Mouse (Mus musculus) fat pad, adult 2 months (tissue): ENCODE results near the gene Csf2rb2.
"Not testable (repeated sequence)": the region's sequence is repeated elsewhere in the genome, so short reads cannot be mapped to it uniquely, and the experiment has no call there.

Source experiments
- DNase-seq: peaks from one replicate; pipeline ENCODE4 v3.0.0-alpha.2; 2011; ENCODE audit warnings: low read depth, low spot score; ENCODE audit errors: extremely low read depth

Gene Csf2rb2

DNA sequence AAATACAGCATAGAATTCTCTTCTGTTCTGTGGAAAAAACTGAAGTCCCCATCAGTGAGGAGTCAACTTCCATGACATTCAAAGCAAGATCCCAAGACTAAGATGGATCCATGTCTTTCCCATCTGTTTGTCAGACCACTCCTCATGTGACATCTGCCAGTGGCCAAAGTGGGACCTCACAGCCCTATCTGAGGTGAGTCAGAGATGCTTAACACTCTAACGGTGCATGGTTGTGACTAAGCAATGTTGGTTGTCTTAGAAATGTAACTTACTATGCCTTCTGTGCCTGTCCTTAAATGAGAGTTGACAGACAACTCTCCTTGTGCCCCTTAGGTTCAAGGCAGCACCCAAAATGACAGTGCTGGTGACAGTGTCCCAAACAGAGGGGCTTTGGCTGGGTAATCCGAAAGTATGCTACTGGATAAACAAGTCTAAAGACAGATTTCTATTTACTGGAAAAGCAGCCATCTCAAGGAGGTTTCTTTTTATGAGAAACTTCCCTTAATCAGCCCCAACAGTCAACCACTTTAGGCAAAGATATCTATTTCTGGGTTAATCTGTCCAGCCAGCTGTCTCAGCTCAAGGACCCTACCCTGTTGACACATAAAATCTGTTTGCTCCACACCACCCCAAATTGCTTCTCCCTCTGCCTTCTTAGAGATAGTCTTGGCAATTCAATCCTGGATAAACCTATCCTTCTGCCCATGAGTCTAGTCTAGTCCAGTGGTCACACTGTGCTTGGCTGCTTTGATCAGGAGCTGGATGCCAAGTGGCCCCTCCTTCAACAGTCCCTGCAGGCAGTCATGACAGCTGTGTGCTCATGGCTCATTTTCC, 13.0 kb upstream of the Csf2rb2 start:
- DNase-seq: not testable (repeated sequence)

DNA sequence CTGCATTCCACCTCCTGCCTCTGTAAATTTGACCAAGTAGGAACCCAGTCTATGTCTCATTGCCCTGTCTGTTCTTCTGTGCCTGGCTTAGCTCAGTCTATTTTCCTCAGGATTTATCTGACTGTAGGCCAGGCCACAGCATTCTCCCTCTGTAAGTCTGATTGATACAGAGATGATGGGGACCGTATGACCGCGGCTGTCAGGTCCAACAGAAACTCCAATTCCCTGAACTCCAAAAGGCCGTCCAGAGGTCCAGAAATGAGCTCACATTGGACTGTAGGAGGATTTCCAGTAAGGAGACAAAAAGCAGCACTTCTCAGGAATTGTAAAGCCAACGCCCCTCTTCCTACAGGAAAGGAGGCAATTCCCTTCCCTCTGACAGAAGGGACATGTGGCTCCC, 8.1 kb upstream of the Csf2rb2 start:
- not testable (repeated sequence) for DNase-seq

DNA sequence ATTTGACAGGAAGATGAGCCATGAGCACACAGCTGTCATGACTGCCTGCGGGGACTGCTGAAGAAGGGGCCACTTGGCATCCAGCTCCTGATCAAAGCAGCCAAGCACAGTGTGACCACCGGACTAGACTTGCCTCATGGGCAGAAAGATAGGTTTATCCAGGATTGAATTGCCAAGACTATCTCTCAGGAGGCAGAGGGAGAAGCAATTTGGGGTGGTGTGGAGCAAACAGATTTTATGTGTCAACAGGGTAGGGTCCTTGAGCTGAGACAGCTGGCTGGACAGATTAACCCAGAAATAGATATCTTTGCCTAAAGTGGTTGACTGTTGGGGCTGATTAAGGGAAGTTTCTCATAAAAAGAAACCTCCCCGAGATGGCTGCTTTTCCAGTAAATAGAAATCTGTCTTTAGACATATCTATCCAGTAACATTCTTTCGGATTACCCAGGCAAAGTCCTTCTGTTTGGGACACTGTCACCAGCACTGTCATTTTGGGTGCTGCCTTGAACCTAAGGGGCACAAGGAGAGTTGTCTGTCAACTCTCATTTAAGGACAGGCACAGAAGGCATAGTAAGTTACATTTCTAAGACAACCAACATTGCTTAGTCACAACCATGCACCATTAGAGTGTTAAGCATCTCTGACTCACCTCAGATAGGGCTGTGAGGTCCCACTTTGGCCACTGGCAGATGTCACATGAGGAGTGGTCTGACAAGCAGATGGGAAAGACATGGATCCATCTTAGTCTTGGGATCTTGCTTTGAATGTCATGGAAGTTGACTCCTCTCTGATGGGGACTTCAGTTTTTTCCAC, 7.1 kb upstream of the Csf2rb2 start:
- not testable (repeated sequence) for DNase-seq

DNA sequence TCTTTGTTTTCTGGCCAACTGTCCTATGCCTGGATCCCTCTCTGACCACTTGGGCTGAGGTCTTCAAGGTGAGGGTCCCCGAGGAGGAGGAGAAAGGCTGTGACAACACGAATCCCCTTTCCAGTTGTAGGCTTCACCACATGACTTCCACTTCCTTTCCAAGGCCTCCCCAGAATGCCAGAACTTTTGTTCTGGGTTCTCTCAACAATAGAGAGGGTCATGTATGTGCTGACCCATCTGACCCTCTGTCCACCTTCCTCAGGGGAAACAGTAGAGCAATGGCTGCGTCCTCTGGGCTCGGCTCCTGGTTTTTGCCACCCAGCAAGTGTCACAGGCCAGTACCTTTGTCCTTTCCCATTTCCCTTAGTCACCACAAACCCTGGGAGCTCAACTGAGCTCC, 5.5 kb upstream of the Csf2rb2 start:
- no peak for DNase-seq

DNA sequence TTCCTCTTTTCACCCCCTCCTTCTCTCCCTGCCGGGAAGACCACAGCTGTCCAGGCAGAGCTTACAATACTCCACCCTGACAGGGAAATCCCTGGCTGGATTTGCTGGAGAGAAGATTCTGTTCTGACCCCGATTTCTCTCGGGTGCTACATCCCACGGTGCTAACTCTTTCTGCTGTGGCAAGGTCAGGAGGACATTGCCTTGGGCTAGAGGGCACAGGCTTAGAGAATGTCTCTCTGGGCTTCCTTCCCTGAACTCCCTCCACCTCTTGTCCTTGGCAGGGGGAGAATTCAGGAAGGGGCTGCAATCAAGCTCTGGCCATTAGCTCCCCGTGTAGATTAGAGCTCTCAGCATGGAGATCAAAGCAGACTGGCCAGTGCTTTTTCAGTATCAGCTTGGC, 4.3 kb upstream of the Csf2rb2 start:
- DNase-seq: no peak

DNA sequence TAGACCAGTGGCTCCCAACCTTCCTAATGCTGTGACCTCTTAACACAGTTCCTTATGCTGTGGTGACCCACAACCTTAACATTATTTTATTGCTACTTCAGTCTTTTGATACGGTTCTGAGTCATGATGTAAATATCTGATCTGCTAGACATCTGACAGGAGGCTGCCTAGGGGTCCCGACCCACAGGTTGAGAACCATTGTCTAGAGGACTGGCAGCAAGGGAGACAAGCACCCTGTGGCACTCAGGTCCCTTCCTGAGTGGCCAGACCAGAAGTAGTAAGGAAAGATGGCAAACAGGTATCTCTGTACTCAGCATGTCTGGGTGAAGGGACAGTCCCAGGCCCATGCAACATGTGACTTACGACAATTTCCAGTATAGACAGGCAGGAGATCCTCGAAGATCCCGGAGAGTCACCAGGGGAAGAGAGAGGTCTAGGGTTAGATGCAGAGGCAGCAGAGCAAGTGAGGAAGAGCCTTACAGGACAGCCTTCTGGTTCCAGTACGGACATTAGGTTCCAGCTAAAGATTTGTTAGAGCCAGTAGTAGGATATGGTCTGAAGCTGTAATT, 1.8 kb downstream of the Csf2rb2 start:
- no peak for DNase-seq

DNA sequence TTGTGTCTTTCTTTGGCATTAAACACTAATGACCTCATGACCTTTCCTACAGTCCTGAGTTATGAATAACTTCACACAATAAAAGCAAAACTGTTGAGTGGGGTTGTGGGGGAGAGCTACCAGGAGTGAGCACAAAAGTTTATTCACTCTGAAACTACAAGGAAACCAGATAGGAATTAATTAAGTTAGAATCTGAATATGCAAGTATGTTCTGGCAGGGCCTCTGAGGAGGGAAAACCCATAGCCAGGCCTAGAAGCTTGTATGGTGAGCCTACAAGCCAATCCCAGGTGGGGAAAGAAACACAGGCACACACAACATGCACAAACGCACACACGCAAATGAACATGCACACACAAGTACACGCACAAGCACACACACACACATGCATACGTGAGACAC, 2.8 kb downstream of the Csf2rb2 start:
- DNase-seq: no peak

DNA sequence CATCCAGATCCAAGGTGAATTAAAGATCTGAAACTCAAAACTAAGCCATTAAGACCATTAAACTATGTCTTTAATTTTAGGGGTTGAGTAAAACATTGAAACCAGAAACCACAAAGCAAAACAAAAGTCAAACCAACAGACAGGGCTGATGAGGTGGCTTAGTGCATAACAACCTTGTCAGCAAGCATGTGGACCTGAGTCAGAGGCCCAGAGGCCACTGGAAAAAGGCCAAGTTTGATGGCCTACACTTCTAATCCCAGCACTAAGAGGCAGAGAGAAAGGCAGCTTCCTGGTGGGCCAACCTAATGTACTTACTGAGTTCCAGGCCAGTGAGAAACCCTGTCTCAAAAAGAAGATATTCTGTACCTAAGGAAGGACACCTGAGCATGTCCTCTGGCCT, 4.7 kb downstream of the Csf2rb2 start:
- peak; percentile 2 for DNase-seq

DNA sequence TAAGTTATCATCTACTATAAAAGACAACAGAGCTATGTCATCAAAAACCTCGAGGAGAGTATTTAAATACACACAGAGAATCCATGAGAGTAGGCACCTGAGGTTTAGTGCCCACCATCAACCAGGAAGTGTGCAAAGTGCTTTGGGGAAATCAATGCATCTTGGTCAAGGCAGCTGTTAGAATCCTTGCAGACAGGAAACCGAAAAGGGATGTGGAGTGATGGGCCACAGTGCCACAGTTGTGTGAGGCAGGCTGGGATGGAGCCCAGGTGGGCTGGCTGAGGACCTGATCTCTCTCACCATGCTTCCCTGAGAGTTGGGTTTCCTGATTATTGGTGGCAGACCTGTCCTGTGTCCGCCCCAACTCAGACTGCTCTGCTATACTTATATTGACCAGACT, 5.9 kb downstream of the Csf2rb2 start:
- no peak for DNase-seq

DNA sequence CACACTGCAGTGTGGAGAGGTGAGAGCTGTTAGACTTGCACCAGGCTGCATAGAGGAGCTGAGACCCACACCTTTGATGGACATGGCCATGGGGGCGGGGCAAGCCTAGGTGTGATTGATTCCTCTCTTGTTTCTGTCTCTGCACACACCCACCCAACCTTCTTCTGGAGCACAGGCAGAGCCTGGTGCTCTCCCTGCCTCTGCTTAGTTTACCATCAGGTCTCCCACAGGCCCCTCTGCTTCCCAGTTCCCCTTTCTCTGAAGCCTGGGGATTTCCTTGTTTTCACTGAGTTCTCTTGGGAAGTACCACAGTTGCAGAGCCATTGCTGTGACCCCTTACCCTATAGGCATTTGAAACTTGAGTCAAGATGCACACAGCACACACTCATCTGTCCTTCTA, 7.0 kb downstream of the Csf2rb2 start:
- no peak for DNase-seq

DNA sequence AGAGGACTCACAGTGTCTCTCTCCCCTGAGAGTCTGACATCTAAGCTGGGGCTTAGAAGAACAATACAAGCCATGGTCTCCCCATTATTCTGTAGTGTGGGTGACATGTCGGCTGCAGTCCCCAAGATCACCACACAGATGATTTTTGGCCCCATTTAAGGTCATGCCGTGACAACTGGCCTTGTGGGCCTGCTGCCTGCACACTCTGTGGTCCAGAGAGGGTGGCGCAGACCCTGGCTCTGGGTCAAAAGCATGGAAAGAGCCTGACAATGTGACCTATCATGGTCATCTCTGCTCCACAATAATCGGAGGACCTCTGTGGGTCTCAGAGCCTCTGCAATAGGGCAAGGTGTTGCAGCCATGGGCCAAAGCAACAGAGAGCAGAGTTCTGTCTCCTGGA, 11.8 kb downstream of the Csf2rb2 start:
- DNase-seq: no peak

DNA sequence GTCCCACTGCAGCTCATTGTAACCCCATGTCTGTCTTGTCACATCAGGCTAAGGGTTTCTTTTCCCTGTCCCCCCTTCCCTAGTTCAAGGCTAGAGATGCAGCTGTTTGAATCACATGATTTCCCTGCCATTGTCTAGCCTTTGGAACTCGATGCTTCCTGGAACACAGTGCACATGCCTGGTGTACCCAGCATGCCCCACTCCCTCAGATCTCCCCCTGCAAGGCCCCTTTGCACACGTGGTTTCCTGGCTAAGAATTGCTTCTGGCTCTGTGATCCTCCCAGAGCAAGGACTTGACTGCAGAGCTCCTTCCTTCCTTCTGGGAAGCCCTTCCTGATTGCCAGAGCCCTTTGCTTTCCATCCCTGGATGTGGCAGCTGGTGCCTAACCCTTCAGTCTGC, 12.3 kb downstream of the Csf2rb2 start:
- DNase-seq: not testable (repeated sequence)

DNA sequence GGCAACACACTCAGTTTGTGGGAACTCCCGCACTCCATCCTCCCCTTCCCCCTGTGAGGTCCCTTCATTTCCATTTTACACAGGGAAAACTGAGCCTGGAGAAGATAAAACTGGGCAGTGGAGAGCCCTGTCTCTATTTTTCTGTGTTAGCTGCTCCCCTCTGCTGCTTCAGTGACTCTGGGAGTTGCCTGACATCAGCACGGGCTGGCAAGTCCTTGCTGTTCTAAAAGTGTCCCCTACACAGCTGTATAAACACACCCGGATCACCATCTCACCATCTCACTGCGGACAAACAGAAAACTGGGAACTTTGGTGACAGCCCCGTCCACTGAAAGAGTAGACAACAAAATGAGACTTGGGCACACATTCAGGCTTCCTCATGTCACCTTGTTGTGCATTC, 15.7 kb downstream of the Csf2rb2 start:
- not testable (repeated sequence) for DNase-seq

DNA sequence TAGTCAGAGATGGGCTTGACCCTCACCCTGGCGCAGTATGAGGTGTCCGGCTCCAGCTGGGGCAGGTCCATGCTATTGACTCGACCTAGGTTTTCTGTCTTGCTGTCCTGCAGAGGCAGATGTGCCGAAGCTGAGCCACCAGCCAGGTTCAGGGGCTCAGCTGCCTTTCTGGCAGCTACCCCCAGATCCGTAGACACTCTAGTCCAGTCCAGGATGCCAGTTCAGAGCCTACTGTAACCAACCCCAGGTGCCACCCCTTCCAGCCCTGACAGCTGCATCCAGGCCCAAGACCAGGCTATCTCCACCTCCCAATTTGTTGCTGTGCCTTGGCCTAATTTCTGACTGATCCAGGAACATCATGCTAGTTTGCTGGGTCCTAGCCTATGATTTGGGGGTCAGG, 17.6 kb downstream of the Csf2rb2 start:
- DNase-seq: no peak

DNA sequence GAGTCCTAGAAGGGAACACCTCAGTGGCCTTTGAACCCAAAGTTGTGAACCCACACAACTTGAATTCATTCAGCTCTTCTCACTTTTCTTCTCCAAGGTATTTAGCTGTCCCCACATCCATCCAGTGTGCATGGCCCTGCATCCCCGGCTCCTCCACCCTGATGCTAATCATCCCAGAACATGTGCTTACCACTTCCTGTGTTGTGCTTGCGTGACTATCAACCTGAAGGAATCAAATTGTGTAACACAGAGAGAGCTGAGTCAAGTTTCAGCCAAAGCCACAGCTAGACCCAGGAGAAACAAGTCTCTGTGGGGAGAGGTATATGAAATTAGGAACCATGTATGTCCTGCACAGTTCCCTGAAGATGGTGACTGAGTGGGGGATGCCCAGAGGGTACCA, 27.2 kb downstream of the Csf2rb2 start:
- DNase-seq: no peak

DNA sequence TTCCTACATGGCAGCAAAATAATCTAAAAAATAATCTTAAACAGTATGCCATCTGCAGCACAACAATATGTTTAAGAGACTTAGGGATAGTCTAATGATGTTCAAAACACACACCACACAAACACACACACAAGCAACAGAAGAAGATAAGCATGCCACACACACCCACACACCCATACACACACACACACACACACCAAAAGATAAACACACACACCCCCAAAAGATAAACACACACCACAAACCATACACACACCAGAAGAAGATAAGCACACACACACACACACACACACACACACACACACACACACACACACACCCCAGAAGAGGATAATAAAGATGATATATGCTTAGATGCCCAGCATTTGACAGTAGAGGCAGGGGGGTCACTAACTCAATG, 34.3 kb downstream of the Csf2rb2 start:
- DNase-seq: no peak

DNA sequence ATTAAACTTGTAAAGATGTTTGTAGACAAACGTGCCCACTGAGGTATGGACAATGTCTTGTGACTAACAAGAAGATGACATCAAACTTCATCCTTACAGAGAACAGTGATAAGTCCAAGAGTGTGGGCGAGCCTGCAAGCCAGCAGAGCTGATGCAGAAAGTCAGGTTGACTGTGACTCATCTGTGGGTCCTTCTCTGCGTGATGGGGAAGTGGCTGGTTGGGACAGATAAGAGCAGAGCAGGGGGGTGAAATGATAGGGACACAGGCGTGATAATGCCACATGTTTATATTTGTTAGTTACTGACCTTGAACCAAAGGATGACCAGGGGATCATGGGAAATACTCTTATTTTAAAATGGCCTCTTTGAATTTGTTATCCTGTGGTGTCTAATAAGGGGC, 37.7 kb downstream of the Csf2rb2 start:
- DNase-seq: no peak

DNA sequence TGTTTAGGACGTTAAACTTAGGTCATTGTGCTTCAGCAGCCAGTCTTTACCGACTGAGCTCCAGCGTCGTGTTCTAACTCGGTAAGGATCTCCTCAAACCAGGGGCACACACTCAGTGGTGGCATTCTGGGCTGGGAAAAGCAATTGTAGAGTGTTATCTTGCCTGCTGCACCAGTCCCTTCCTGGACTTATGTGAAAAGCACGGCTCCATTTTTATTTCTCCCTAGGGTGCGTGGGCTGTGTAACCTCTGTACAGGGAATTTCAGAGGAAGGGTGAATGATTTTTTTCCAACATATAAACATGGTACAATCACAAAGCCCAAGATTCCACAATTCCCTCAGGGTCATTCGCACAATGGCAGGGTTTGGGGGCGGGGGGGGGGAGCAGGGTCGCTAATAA, 38.1 kb downstream of the Csf2rb2 start:
- DNase-seq: no peak

DNA sequence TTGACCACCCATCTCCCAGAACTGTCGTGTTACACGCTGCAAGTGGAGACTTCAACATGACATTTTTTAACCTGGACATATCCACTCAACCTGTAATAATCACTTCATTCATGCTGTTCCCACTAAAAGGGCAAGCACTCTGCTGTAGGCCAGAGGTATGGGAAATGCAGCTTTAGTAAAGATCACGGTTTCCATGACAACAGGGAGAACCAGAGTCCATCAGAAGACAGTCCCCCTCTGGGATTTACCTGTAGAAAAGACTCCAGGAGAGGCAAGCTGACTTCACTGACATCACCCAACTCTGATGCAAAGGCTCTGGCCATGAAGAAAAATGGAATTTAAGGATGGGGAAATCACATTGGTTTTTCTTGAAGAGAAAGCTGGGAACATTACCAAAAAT, 42.2 kb downstream of the Csf2rb2 start:
- DNase-seq: no peak

DNA sequence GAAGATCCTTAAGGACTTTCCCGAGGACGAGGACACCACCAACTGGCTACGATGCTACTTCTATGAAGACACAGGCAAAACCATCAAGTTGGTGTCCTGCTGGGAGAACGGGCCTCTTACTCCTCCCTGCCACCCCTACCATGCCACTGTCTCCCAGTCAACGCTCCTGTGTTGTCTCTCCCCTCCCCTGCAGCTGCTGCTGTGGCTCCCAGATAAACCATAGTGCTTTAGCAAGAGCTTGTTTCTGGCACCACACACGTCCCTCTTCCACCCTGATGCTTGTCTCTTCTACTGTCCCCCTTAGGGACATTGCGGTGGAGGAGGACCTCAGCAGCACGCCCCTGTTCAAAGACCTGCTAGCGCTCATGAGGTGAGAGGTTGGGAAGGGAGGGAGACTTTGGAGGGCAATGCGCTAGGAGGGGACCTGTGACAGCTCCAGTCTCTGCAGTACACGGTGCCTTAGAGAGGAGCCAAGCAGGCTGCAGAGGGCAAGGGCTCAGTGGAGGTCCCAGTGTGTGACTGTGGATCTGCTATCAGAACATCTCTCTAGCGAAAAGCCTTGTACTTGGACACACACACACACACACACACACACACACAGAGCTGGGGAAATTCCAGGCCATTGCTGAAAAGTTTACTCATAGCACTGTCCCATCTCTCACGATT, 44.7 kb downstream of the Csf2rb2 start:
- DNase-seq: no peak

DNA sequence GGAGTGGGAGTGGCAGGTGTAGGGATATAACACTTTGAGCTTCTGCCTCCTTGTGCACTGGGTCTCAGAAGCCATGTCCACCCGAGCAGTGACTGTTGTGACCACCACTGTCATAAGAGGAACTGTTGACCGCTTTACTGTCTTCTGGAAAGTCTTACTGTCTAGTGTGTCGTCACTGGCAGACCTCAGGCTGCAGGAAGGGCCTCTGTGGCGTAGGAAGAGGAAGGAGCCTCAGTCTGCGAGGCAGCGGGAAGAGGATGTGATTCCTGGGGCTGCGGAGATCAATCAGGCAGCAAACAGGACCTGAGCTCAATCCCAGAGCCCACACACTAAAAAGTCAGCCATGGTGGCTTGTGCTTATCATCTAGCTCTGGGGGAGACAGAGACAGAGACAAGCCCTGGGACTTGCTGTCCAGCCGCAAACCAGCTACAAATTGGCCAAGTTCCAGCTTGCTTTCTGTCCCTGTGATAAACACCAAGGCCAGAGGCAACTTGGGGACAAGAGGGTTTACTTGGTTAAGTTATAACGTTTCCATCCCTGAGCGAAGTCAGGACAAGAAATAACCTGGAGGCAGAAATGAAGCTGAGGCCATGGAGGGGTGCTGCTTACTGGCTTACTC, 47.2 kb downstream of the Csf2rb2 start:
- no peak for DNase-seq
